In the genomic region with DNA sequence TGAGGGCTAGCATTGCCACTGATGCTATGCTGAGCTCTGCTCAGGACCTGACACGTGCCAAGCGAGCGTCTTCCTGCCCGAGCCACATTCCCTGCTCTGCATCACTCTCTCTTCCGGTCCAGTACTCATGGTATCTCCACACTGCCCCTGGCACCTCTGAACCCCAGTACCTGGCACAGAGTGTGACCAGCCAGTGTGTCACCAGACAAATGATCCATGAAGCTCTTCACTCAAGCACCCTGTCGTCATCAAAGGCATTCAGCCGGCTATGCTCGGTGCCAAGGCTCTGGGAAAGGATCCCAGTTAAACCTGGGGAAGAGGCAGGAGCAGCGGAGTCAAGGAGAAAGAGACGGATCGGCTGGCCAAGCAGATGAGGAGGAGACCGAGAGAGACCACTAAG, we compare ENCODE assay signal across 9 mouse cellular contexts. TPM values are rescaled to one million over a fixed set of nuclear protein-coding genes. Genes with fewer than 3 reads are reported as not detected.
DNase-seq lines count a peak whose midpoint lies in the region; ATAC-seq and TF ChIP-seq lines count a peak whose summit lies in the region.
"Had no signal": no experiment of that assay in that cellular context is flagged by ENCODE, and none has a peak within 500 bp of the region (broad histone marks: within the 10 kb centered on the region; RNA-seq: fewer than 3 reads in every experiment).

No protein-coding gene starts in this region.

- H3K4me3 ChIP-seq in forebrain, embryonic 14.5 days (ENCODE audit: low read depth, low read length) = no peak overlapping the region
- H3K4me3 ChIP-seq in forebrain, embryonic 12.5 days (replicated peaks) = no peak overlapping the region
- H3K4me3 ChIP-seq in testis, adult 2 months (ENCODE audit: control insufficient read depth, low read depth, low read length) = peak overlapping the region; percentile 86
- H3K4me3 ChIP-seq: limb, embryonic 15.5 days had no signal

- H3K9me3 ChIP-seq in forebrain, embryonic 14.5 days (replicated peaks; ENCODE audit: control insufficient read depth, low read length) = no peaks in the 10 kb centered on the region
- no peaks in the 10 kb centered on the region for H3K9me3 ChIP-seq in forebrain, embryonic 12.5 days
- H3K9me3 ChIP-seq: limb, embryonic 15.5 days had no signal

- TF ChIP-seq POLR2A in testis, adult 2 months (IDR thresholded peaks at IDR 0.05; ENCODE audit: control insufficient read depth, low read depth, low read length) = no peak

- DNase-seq in forebrain, embryonic 14.5 days (ENCODE audit: low spot score) = peak; percentile 45
- no peak for DNase-seq in testis, postnatal 10 days (ENCODE audit: low spot score)
- peak; percentile 70 for DNase-seq in kidney, adult 18-20 months
- DNase-seq in retina, embryonic 14.5 days (ENCODE audit: low spot score) = no peak
- DNase-seq in left cerebral cortex, adult 8-10 months (ENCODE audit: low spot score in 2 of 2) = no peak

- no peak overlapping the region for H3K4me2 ChIP-seq in forebrain, embryonic 14.5 days (ENCODE audit: low read length)
- H3K4me2 ChIP-seq in forebrain, embryonic 12.5 days = no peak overlapping the region
- H3K4me2 ChIP-seq: limb, embryonic 15.5 days had no signal

- no peak for TF ChIP-seq CTCF in testis, adult 2 months (IDR thresholded peaks at IDR 0.05; ENCODE audit: control insufficient read depth, insufficient read depth, insufficient replicate concordance, low read depth, low read length)

- H3K36me3 ChIP-seq in forebrain, embryonic 14.5 days (ENCODE audit: control insufficient read depth, insufficient read depth, low read length) = peaks cover 2% of the 10 kb centered on the region; the same call in 1 of the 2 replicates
- peaks cover 15% of the 10 kb centered on the region; the same call in 1 of the 2 replicates for H3K36me3 ChIP-seq in forebrain, embryonic 12.5 days (replicated peaks)
- H3K36me3 ChIP-seq in testis, adult 2 months (ENCODE audit: control insufficient read depth, insufficient read depth, low read length) = no peaks in the 10 kb centered on the region
- H3K36me3 ChIP-seq: limb, embryonic 15.5 days had no signal

- no peak overlapping the region for H3K27ac ChIP-seq in forebrain, embryonic 14.5 days (ENCODE audit: low read depth, low read length)
- H3K27ac ChIP-seq in forebrain, embryonic 12.5 days = no peak overlapping the region
- no peak overlapping the region for H3K27ac ChIP-seq in testis, adult 2 months (ENCODE audit: control insufficient read depth, insufficient read depth, low read depth, low read length)
- H3K27ac ChIP-seq: limb, embryonic 15.5 days had no signal

- no peaks in the 10 kb centered on the region for H3K27me3 ChIP-seq in forebrain, embryonic 14.5 days (replicated peaks; ENCODE audit: control insufficient read depth, insufficient read depth, low read length)
- H3K27me3 ChIP-seq in forebrain, embryonic 12.5 days = no peaks in the 10 kb centered on the region
- H3K27me3 ChIP-seq in testis, adult 2 months (ENCODE audit: control insufficient read depth, insufficient read depth, low read length) = no peaks in the 10 kb centered on the region
- H3K27me3 ChIP-seq: limb, embryonic 15.5 days had no signal

- ATAC-seq in forebrain, embryonic 14.5 days = no peak
- ATAC-seq in forebrain, embryonic 12.5 days (ENCODE audit: low FRiP score) = no peak
- ATAC-seq in inflammation-experienced regulatory T-cells, adult 6 months = no peak

- no peak overlapping the region for H3K9ac ChIP-seq in forebrain, embryonic 14.5 days (ENCODE audit: low read length)
- H3K9ac ChIP-seq in forebrain, embryonic 12.5 days = no peak overlapping the region
- H3K9ac ChIP-seq: limb, embryonic 15.5 days had no signal

- WGBS in forebrain, embryonic 14.5 days = 66% methylated on average over 12 of the region's 12 CpGs
- 86% methylated on average over 12 of the region's 12 CpGs for WGBS in forebrain, embryonic 12.5 days

- H3K4me1 ChIP-seq in forebrain, embryonic 14.5 days (ENCODE audit: control insufficient read depth, insufficient read depth, low read length) = peaks cover 20% of the 10 kb centered on the region
- peaks cover 80% of the 10 kb centered on the region for H3K4me1 ChIP-seq in forebrain, embryonic 12.5 days
- no peaks in the 10 kb centered on the region; the same call in 1 of the 2 replicates for H3K4me1 ChIP-seq in testis, adult 2 months (ENCODE audit: control insufficient read depth, insufficient read depth, low read length)

RNA-seq across cellular contexts. Expression of gene Nkain1, which starts 16.1 kb away (rescaled TPM):
- polyA plus RNA-seq in forebrain, embryonic 14.5 days (2014; fragmentation: Nextera tagmentation; extraction: Ambion mirVana) = 12.6 and 15.8 TPM in 2 replicates
- 7.0 and 11.0 TPM in 2 replicates for polyA plus RNA-seq in forebrain, embryonic 12.5 days (2016; fragmentation: Nextera tagmentation; extraction: Ambion mirVana)
- polyA plus RNA-seq in testis, adult 2 months (2012; rRNA removed) = 12.3 and 13.1 TPM in 2 replicates
- not detected for polyA plus RNA-seq in inflammation-experienced regulatory T-cells, adult 6 months (2017; shearing (Covaris generic))
- total RNA-seq in left cerebral cortex, adult 8-10 months (2022) = 10 to 100 TPM; 37.8 to 40.9 (median 39.0) TPM

Comparison
In these comparisons a context has a peak if more than half of its experiments do, and no peak if none do; other contexts are left out.
1. DNase-seq: peak in forebrain, embryonic 14.5 days (single experiment) and kidney, adult 18-20 months (single experiment); none in testis, postnatal 10 days (single experiment), retina, embryonic 14.5 days (single experiment) and left cerebral cortex, adult 8-10 months (0 of 2).